Mouse (Mus musculus) embryonic stem cell, embryonic (primary cell): ENCODE data around the gene Amotl2.

Experiments
- CTCF ChIA-PET, 4 experiments: fragments of 300-600 bp in 2 of 4; fragments of 350-600 bp in 2 of 4; sonication (Branson Sonifier 250); formaldehyde crosslinking; loops; one replicate each; lab custom pipeline; 2022; ENCODE audit warnings: inconsistent platforms in 2 of 4; lab: Charles Lee
- POLR2A ChIA-PET, 4 experiments: fragments of 300-600 bp in 2 of 4; fragments of 350-600 bp in 2 of 4; sonication (Branson Sonifier 250); formaldehyde crosslinking; loops; one replicate each; lab custom pipeline; 2022; ENCODE audit warnings: antibody characterized with exemption in 4 of 4, inconsistent platforms in 1 of 4; lab: Charles Lee

The Amotl2 gene

GRCm38 (mm10) chr9:102713797-102714196, 2.7 kb upstream of the Amotl2 start:
- CTCF ChIA-PET: interaction anchor here (0.6 to 3.7 kb wide), 47 partner anchors 10 to 1357 kb away, joined by 3 to 24 read pairs (median 6); partner anchors contain the start of genes Anapc13 (in 1 of the 4), Cep63 (in 1 of the 4) and Ryk (in 1 of the 4)
- POLR2A ChIA-PET: interaction anchor here (0.9 to 25.9 kb wide), 25 partner anchors 11 to 83 kb away, joined by 3 to 741 read pairs (median 16); partner anchors contain the start of genes Anapc13 (in 1 of the 4) and Cep63 (in 1 of the 4)

GRCm38 (mm10) chr9:102714893-102715505, 1.5 kb upstream of the Amotl2 start:
- ChIA-PET POLR2A (interaction anchor here (0.5 to 25.9 kb wide), 73 partner anchors 8 to 825 kb away, joined by 3 to 741 read pairs (median 4); partner anchors contain the start of genes Anapc13 (in 2 of the 4) and Cep63 (in 2 of the 4)), CTCF (interaction anchor here (0.6 to 3.7 kb wide), 46 partner anchors 8 to 210 kb away, joined by 3 to 24 read pairs (median 5); partner anchors contain the start of genes Anapc13 (in 1 of the 4), Cep63 (in 1 of the 4) and Ryk (in 1 of the 4))

- ChIA-PET POLR2A (interaction anchor here (0.5 to 25.9 kb wide), 67 partner anchors 8 to 824 kb away, joined by 3 to 741 read pairs (median 5); partner anchors contain the start of genes Anapc13 (in 2 of the 4) and Cep63 (in 2 of the 4)), CTCF (interaction anchor here (0.6 to 3.7 kb wide), 36 partner anchors 8 to 209 kb away, joined by 3 to 24 read pairs (median 6); no protein-coding TSS in a partner anchor)
These were observed 969 bp upstream of the Amotl2 start for GRCm38 (mm10) chr9:102715506-102715900.

- CTCF ChIA-PET: interaction anchor here in 2 of 4 experiments (0.6 to 1.8 kb wide), 9 partner anchors 9 to 231 kb away, joined by 3 to 9 read pairs (median 4); no protein-coding TSS in a partner anchor
- POLR2A ChIA-PET: interaction anchor here (0.6 to 25.9 kb wide), 61 partner anchors 7 to 1683 kb away, joined by 3 to 741 read pairs (median 4); partner anchors contain the start of genes Anapc13 (in 2 of the 4) and Cep63 (in 2 of the 4)
These were observed 853 bp downstream of the Amotl2 start for GRCm38 (mm10) chr9:102717164-102717885.

- ChIA-PET CTCF (interaction anchor here in 2 of 4 experiments (1.0 to 1.8 kb wide), 4 partner anchors 8 to 85 kb away, joined by 3 to 9 read pairs (median 5); no protein-coding TSS in a partner anchor), POLR2A (interaction anchor here (0.6 to 25.9 kb wide), 49 partner anchors 8 to 1684 kb away, joined by 3 to 741 read pairs (median 5); partner anchors contain the start of genes Anapc13 (in 2 of the 4) and Cep63 (in 2 of the 4))
These were observed 1.6 kb downstream of the Amotl2 start for GRCm38 (mm10) chr9:102717886-102718643.

GRCm38 (mm10) chr9:102718676-102719075, 2.2 kb downstream of the Amotl2 start:
- ChIA-PET CTCF (interaction anchor here in 1 of 4 experiments (0.7 kb wide), 1 partner anchor 85 kb away, joined by 6 read pairs; no protein-coding TSS in a partner anchor), POLR2A (interaction anchor here (0.6 to 25.9 kb wide), 45 partner anchors 7 to 161 kb away, joined by 3 to 741 read pairs (median 7); partner anchors contain the start of genes Anapc13 (in 2 of the 4) and Cep63 (in 2 of the 4))

- POLR2A ChIA-PET: interaction anchor here (0.6 to 25.9 kb wide), 46 partner anchors 7 to 124 kb away, joined by 3 to 741 read pairs (median 5); partner anchors contain the start of genes Anapc13 (in 2 of the 4) and Cep63 (in 2 of the 4)
- CTCF ChIA-PET: interaction anchor here in 2 of 4 experiments (0.7 to 2.3 kb wide), 3 partner anchors 61 to 86 kb away, joined by 5 to 10 read pairs (median 6); no protein-coding TSS in a partner anchor
These were observed 2.6 kb downstream of the Amotl2 start for GRCm38 (mm10) chr9:102719085-102719484.

GRCm38 (mm10) chr9:102719936-102720566, 3.6 kb downstream of the Amotl2 start:
- POLR2A ChIA-PET: interaction anchor here (0.6 to 25.9 kb wide), 58 partner anchors 5 to 1539 kb away, joined by 3 to 741 read pairs (median 4); partner anchors contain the start of genes Anapc13 (in 2 of the 4), Cep63 (in 2 of the 4) and Amotl2 (in 1 of the 4)
- CTCF ChIA-PET: interaction anchor here in 2 of 4 experiments (0.5 to 2.3 kb wide), 6 partner anchors 8 to 147 kb away, joined by 3 to 10 read pairs (median 3); no protein-coding TSS in a partner anchor

- POLR2A ChIA-PET: interaction anchor here in 3 of 4 experiments (0.6 to 25.9 kb wide), 43 partner anchors 6 to 284 kb away, joined by 3 to 741 read pairs (median 5); partner anchors contain the start of genes Anapc13 (in 2 of the 3), Cep63 (in 2 of the 3) and Amotl2 (in 1 of the 3)
- CTCF ChIA-PET: interaction anchor here in 2 of 4 experiments (0.5 to 2.3 kb wide), 6 partner anchors 8 to 146 kb away, joined by 3 to 10 read pairs (median 3); no protein-coding TSS in a partner anchor
These were observed 4.2 kb downstream of the Amotl2 start for GRCm38 (mm10) chr9:102720567-102721167.

GRCm38 (mm10) chr9:102721406-102721978, 5.0 kb downstream of the Amotl2 start:
- CTCF ChIA-PET: interaction anchor here in 2 of 4 experiments (1.5 to 2.3 kb wide), 2 partner anchors 10 to 58 kb away, joined by 4 to 10 read pairs; no protein-coding TSS in a partner anchor

GRCm38 (mm10) chr9:102722071-102722561, 5.6 kb downstream of the Amotl2 start:
- ChIA-PET CTCF (interaction anchor here in 2 of 4 experiments (1.2 to 2.7 kb wide), 4 partner anchors 8 to 63 kb away, joined by 3 to 11 read pairs (median 4); no protein-coding TSS in a partner anchor), POLR2A (interaction anchor here in 3 of 4 experiments (0.7 to 25.9 kb wide), 20 partner anchors 7 to 396 kb away, joined by 3 to 741 read pairs (median 12); partner anchors contain the start of genes Anapc13 (in 2 of the 3), Cep63 (in 2 of the 3) and Amotl2 (in 1 of the 3))

More at GRCm38 (mm10) chr9:102721406-102721978, 5.0 kb downstream of the Amotl2 start:
- POLR2A ChIA-PET: interaction anchor here in 3 of 4 experiments (0.5 to 25.9 kb wide), 30 partner anchors 7 to 397 kb away, joined by 3 to 741 read pairs (median 6); partner anchors contain the start of genes Anapc13 (in 2 of the 3), Cep63 (in 2 of the 3) and Amotl2 (in 1 of the 3)

- POLR2A ChIA-PET: interaction anchor here in 3 of 4 experiments (0.8 to 25.9 kb wide), 26 partner anchors 7 to 97 kb away, joined by 3 to 741 read pairs (median 12); partner anchors contain the start of genes Amotl2 (in 2 of the 3), Anapc13 (in 1 of the 3) and Cep63 (in 1 of the 3)
- CTCF ChIA-PET: interaction anchor here in 3 of 4 experiments (0.9 to 2.7 kb wide), 8 partner anchors 9 to 144 kb away, joined by 3 to 11 read pairs (median 4); no protein-coding TSS in a partner anchor
These were observed 6.3 kb downstream of the Amotl2 start for GRCm38 (mm10) chr9:102722750-102723149.

- ChIA-PET CTCF (interaction anchor here (0.8 to 2.8 kb wide), 12 partner anchors 8 to 154 kb away, joined by 3 to 13 read pairs (median 4); no protein-coding TSS in a partner anchor), POLR2A (interaction anchor here in 3 of 4 experiments (0.7 to 25.9 kb wide), 31 partner anchors 7 to 143 kb away, joined by 3 to 741 read pairs (median 10); partner anchors contain the start of genes Amotl2 (in 2 of the 3), Anapc13 (in 1 of the 3) and Cep63 (in 1 of the 3))
These were observed 6.8 kb downstream of the Amotl2 start for GRCm38 (mm10) chr9:102723241-102723709.

- CTCF ChIA-PET: interaction anchor here (0.6 to 2.8 kb wide), 11 partner anchors 9 to 523 kb away, joined by 3 to 13 read pairs (median 4); no protein-coding TSS in a partner anchor
- POLR2A ChIA-PET: interaction anchor here in 3 of 4 experiments (0.7 to 25.9 kb wide), 36 partner anchors 8 to 143 kb away, joined by 3 to 741 read pairs (median 8); partner anchors contain the start of genes Amotl2 (in 2 of the 3), Anapc13 (in 2 of the 3) and Cep63 (in 2 of the 3)
These were observed 7.6 kb downstream of the Amotl2 start for GRCm38 (mm10) chr9:102723990-102724461.
